Mouse (Mus musculus) MEL (cell line): ENCODE results near the gene Vstm4. TPM values are rescaled to one million over a fixed set of nuclear protein-coding genes. Genes with fewer than 3 reads are reported as not detected.

Experiments
- DNase-seq: peaks from one replicate; pipeline ENCODE4 v3.0.0; 2011; ENCODE audit warnings: low read depth, low spot score
- H3K27ac ChIP-seq: 2 replicates; pipeline ENCODE4 v1.5.1; 2012; ENCODE audit warnings: low read depth, mild to moderate bottlenecking, control low read depth, low read length, moderate library complexity; ENCODE audit not compliant: control insufficient read depth
- H3K27me3 ChIP-seq, 2 experiments: fragments of 150-350 bp in 1 of 2; sonication (generic) in 1 of 2; 2 replicates each; pipeline ENCODE4 v1.6.1; 2012; ENCODE audit warnings: low read length in 2 of 2, mild to moderate bottlenecking in 2 of 2, improper control_type of control experiment in 1 of 2, moderate library complexity in 1 of 2; ENCODE audit not compliant: insufficient read depth in 2 of 2, control insufficient read depth in 1 of 2
- H3K36me3 ChIP-seq, 2 experiments: 2 replicates each; pipeline ENCODE4 v1.6.1; 2012 to 2014; ENCODE audit warnings: low read length in 2 of 2, improper control_type of control experiment in 1 of 2, inconsistent platforms in 1 of 2, mild to moderate bottlenecking in 1 of 2; ENCODE audit not compliant: insufficient read depth in 2 of 2, control insufficient read depth in 1 of 2
- H3K4me1 ChIP-seq, 2 experiments: fragments of 150-350 bp in 1 of 2; sonication (generic) in 1 of 2; 2 replicates each; pipeline ENCODE4 v1.6.1; 2012; ENCODE audit warnings: low read length in 2 of 2, improper control_type of control experiment in 1 of 2, mild to moderate bottlenecking in 1 of 2; ENCODE audit not compliant: insufficient read depth in 2 of 2, control insufficient read depth in 1 of 2
- H3K4me3 ChIP-seq, 2 experiments: fragments of 150-350 bp in 1 of 2; sonication (generic) in 1 of 2; 2 replicates each; pipeline ENCODE4 v1.5.1; 2012; ENCODE audit warnings: low read depth in 2 of 2, low read length in 2 of 2, mild to moderate bottlenecking in 2 of 2, moderate library complexity in 2 of 2, control low read depth in 1 of 2, improper control_type of control experiment in 1 of 2; ENCODE audit not compliant: control insufficient read depth in 1 of 2, insufficient read depth in 1 of 2
- H3K79me2 ChIP-seq: 2 replicates; pipeline ENCODE4 v1.6.1; 2012; ENCODE audit warnings: mild to moderate bottlenecking, low read length, moderate library complexity; ENCODE audit not compliant: control insufficient read depth, poor library complexity, insufficient read depth
- H3K9ac ChIP-seq: 2 replicates; pipeline ENCODE4 v1.6.1; 2012; ENCODE audit warnings: low read depth, mild to moderate bottlenecking, control low read depth, low read length, moderate library complexity; ENCODE audit not compliant: control insufficient read depth, poor library complexity, severe bottlenecking
- H3K9me3 ChIP-seq: fragments of 150-350 bp; sonication (generic); replicated peaks from 2 replicates; pipeline ENCODE4 v1.6.1; 2012; ENCODE audit warnings: mild to moderate bottlenecking, low read length, improper control_type of control experiment, moderate library complexity; ENCODE audit not compliant: insufficient read depth
- CHD2 ChIP-seq: IDR thresholded peaks from 2 replicates; pipeline ENCODE4 v1.6.1; 2011; ENCODE audit warnings: low read length, improper control_type of control experiment
- JUND ChIP-seq: IDR thresholded peaks from 2 replicates; pipeline ENCODE4 v1.6.1; 2011; ENCODE audit warnings: low read depth, mild to moderate bottlenecking, improper control_type of control experiment, low read length
- MYC ChIP-seq: IDR thresholded peaks from 2 replicates; pipeline ENCODE4 v1.6.1; 2011; ENCODE audit warnings: low read depth, mild to moderate bottlenecking, low read length, improper control_type of control experiment, moderate library complexity
- RAD21 ChIP-seq: IDR thresholded peaks from 2 replicates; pipeline ENCODE4 v1.6.1; 2011; ENCODE audit warnings: mild to moderate bottlenecking, low read depth, low read length, improper control_type of control experiment
- USF1 ChIP-seq: IDR thresholded peaks from 2 replicates; pipeline ENCODE4 v1.6.1; 2014; ENCODE audit warnings: low read depth, mild to moderate bottlenecking, inconsistent platforms, low read length, improper control_type of control experiment, moderate library complexity
- polyA plus RNA-seq, 2 experiments: library from polyadenylated mRNA; stranded (reverse) in 1 of 2; unstranded in 1 of 2; fragments of >175 nt in 1 of 2; fragments of >200 nt in 1 of 2; gene quantifications; 2 replicates each; pipeline versions ENCODE4 v1.2.1 to v1.2.4; 2012; ENCODE audit warnings: low replicate concordance in 2 of 2, low read depth in 1 of 2; ENCODE audit not compliant: insufficient read length in 2 of 2, insufficient read depth in 1 of 2, missing spikeins in 1 of 2
- total RNA-seq: library from RNA; depleted of rRNA; stranded (reverse); fragments of 300-350 nt; gene quantifications from 2 replicates; pipeline ENCODE4 v1.2.3, GENCODE M21; 2012; rRNA removed

The Vstm4 gene
- total and polyA plus RNA-seq, 3 experiments: not detected

GRCm38 (mm10) chr14:32986659-32987058, 130.1 kb downstream of the Vstm4 start:
- no peak overlapping the region for H3K9ac ChIP-seq
- H3K4me1 ChIP-seq: no peaks in the 10 kb centered on the region
- no peak overlapping the region for H3K27ac ChIP-seq
- TF ChIP-seq JUND (no peak), RAD21 (no peak), CHD2 (no peak), USF1 (no peak), MYC (no peak)
- TF ChIP-seq, all 39 proteins: peak for 0
- no peak for DNase-seq
- Histone ChIP-seq H3K27me3 (no peaks in the 10 kb centered on the region), H3K4me3 (no peak overlapping the region), H3K79me2 (no peaks in the 10 kb centered on the region), H3K36me3 (peaks cover 0 to 2% of the 10 kb centered on the region in 2 experiments; a peak in 1 of 4 replicates), H3K9me3 (no peaks in the 10 kb centered on the region)

Other genes with a start within 250 kb of the Vstm4 start
- gene 3425401B19Rik, start 171.5 kb upstream of the Vstm4 start, total RNA-seq: not detected in 2 replicates
- gene 3425401B19Rik, start 171.5 kb upstream of the Vstm4 start, polyA plus RNA-seq: not detected
- gene Tmem273, start 70.8 kb upstream of the Vstm4 start, total RNA-seq: not detected in 2 replicates
- not detected for gene Tmem273, start 70.8 kb upstream of the Vstm4 start, polyA plus RNA-seq
- not detected in 2 replicates for gene Fam170b, start 22.8 kb upstream of the Vstm4 start, total RNA-seq
- gene Fam170b, start 22.8 kb upstream of the Vstm4 start, polyA plus RNA-seq: not detected
- not detected in 2 replicates for gene Lrrc18, start 134.6 kb downstream of the Vstm4 start, total RNA-seq
- under 1 TPM in 1 of 2 experiments, not detected in 1; 0.03 TPM for gene Lrrc18, start 134.6 kb downstream of the Vstm4 start, polyA plus RNA-seq